Mouse (Mus musculus) embryo, embryonic 9.5 days (tissue): ENCODE results near the gene Fam83b.

ENCODE experiments used
- DNase-seq: peaks from one replicate; pipeline ENCODE4 v3.0.0-alpha.2; 2017; ENCODE audit errors: extremely low spot score

Gene Fam83b

GRCm38 (mm10) chr9:76566515-76567280, at the start of gene Fam83b:
Gene Fam83b (minus strand): TSS chr9:76567116.
- DNase-seq: peak; percentile 48

DNA sequence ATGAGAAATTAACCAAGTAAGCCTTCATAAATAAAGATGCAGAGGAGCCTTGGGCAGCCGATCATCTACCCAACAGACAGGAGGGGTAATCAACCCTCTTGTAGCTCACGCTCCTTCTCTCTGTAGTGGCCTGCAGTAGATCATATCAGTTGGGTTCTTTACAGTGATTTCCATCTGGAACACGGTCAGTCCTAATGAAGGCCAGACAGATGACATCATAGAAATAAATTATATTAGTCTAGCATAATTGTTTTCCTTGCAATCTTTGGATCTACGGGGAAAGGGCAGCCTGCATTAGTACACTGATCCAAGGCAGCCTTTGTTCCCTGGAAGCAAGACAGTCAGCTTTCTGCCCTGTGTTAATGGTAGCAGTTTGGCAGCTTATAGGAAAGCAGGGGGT, 47.2 kb upstream of the Fam83b start:
- no peak for DNase-seq

DNA sequence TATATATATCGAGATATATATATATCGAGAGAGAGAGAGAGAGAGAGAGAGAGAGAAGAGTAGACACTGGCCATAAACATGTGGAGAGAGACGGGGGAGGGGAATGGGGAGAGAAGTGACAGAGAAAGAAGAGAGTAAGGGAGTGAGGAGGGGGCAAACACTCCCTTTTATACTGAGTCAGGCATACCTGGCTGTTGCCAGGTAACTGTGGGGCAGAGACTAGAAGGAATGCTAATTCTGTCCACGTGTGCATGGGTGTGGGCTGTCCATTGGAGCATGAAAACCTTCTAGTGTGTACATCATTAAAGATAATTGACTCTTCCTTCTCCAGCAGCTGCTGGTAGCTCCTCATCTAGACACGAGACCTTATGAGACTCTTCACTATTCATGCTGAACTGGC, 36.8 kb upstream of the Fam83b start:
- no peak for DNase-seq

- no peak for DNase-seq
These were observed 36.0 kb upstream of the Fam83b start for GRCm38 (mm10) chr9:76602874-76603273.

DNA sequence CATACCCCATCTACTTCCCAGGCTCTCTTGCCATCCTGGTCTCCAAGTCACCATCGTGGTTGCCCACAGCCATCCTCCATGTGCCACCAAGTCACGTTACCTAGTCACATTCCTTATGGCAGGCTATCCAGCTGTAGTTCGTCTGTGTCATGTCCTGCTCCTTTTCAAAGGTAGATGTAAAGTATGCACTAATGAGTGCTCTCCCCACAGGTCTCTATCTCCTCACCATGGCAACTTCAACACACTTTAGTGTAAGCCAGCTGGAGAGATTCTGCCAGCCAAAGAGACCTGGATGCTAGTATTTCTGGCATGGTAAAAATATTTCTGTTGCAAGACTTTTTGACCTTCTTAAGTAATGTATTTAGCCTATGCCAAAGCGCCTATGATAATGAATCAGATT, 30.5 kb upstream of the Fam83b start:
- DNase-seq: no peak

GRCm38 (mm10) chr9:76593841-76594240, 26.9 kb upstream of the Fam83b start:
- DNase-seq: no peak

DNA sequence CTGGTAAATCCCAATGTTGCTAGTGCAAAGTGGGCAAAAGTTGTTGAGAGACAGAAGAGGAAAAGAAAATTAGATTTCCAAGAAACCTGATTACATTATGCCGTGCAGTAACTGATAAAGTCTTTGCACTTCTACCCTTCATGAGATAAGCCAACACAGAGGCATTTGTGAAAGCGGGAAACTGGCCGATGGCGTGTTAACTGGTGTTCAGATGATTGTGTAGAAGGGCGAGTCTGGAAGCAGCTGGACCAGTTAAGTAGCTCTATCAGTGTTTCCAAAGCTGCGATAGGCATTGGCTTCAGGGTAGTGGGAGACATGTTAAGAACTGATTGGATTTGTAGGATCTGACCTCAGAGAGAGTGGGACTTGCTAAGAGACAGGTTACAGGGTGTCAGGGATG, 17.0 kb upstream of the Fam83b start:
- DNase-seq: no peak

DNA sequence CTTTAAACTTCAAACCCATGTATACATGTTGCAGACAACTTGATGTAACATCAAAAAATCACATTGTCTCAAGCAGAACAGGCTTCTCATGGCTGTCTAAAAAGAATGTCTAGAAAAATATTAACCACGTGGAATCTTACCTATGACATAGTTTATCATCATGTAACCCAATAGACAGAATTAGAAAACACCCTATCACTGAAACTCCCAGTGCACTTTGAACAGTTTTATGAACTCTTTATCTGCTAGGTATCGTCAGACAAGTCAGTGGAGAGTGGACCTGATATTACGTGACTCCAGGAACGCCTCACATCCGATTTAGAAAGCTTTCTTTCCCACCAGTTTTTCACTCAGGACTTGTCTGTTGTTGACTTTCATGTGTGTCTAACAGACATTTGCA, 15.1 kb upstream of the Fam83b start:
- no peak for DNase-seq

GRCm38 (mm10) chr9:76567281-76567655, 352 bp upstream of the Fam83b start:
- no peak for DNase-seq

GRCm38 (mm10) chr9:76565656-76566055, 1.3 kb downstream of the Fam83b start:
- no peak for DNase-seq

DNA sequence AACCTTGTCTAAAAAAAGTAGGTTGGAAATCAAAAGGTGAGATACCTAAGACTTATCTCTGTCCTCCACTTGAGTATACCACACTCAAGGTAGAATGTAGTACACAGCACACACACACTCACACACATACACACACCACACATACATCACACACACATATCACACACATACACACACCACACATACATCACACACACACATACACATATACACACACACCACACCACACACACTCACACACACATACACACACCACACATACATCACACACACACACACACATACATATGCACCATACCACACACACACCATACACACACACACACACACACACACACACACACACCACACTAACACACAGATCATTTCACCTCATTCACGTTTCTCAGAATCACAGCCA, 2.8 kb downstream of the Fam83b start:
- DNase-seq: no peak

GRCm38 (mm10) chr9:76562794-76563193, 4.1 kb downstream of the Fam83b start:
- DNase-seq: no peak

DNA sequence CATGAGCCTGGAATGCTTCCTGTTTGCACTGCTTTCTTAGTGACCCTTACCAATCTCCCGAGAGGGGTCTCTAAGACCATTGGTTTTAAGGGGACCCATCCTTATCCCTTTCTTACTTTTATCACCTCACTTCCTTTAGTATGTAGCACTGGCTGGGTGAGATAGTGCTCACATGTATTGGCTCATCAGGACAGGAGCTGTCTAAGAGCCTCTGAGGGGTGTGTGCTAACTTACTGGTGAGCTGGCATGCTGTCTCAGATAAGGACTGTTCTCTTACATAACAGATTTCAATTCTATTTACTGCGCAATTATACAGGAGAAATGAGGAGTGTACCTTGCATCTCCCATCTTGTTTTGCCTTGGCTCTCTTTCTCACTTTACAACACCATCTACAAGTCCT, 7.7 kb downstream of the Fam83b start:
- DNase-seq: no peak

- no peak for DNase-seq
These were observed 13.2 kb downstream of the Fam83b start for GRCm38 (mm10) chr9:76553758-76554157.

- no peak for DNase-seq
These were observed 13.8 kb downstream of the Fam83b start for GRCm38 (mm10) chr9:76553115-76553514.

- DNase-seq: no peak
These were observed 20.2 kb downstream of the Fam83b start for GRCm38 (mm10) chr9:76546714-76547113.

DNA sequence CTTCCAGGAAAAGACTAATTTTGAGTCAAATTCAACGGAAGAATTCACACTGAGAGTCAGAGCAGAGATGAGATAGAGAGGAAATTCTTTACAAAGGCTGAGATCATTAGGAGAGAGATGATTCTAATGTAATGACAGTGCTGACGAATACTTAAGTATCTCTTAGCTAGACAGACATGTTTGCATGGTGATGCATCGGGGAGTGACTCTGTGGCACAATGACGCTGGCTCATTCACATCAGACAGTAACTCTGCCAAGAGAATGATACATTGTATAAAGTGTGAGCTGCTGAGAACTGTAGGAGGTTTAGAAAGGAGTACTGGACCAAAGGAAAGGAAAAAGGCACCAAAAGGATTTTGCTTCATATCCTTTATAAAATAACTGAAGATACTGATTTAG, 26.2 kb downstream of the Fam83b start:
- DNase-seq: no peak

DNA sequence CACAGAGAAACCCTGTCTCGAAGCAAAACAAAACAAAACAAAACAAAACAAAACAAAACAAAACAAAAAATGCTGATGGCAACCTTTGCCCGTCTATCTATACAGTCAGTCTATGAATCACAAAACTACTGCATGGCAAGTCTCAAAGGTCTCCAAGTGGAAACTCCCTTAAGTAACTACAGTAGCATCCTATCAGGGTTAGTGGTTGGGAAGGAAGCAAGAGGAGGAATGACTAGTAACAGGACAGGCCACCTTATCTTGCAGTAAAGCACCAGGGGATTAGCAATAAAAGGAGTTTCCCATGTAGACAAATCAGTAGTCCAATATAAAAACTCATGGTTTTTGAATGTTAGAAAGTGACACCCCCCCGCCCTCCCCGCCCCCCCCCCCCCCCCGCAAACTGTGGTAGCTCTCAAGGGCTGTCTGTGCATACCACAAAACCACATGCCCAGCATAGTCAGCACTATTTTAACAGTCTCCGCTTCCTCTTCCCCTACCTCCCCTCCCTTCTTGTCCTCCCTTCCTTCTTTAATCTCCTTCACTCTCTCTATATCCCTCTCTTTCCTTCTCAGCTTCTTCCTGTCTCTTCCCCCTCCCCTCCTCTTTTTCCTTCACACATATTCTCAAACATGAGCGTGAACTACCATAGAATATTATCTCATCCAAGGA, 26.8 kb downstream of the Fam83b start:
- DNase-seq: no peak

DNA sequence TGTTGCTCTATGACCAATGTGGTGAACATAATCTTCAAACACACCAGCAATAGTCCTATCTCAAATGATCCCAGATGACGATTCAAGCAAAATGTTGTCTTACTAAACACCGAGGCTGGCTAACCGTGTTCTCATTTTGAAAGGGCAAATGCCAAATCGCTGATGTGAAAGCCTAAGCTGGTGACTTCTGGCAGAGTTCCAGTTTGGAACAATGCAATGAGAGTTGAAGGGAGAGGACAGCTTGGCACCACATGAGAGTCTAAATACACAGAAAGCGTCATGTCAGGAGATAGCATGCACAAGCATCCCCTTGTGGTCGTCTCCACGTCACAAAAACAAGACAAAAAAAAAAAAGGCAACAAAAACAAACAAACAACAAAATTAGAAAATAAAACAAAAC, 27.6 kb downstream of the Fam83b start:
- DNase-seq: no peak

DNA sequence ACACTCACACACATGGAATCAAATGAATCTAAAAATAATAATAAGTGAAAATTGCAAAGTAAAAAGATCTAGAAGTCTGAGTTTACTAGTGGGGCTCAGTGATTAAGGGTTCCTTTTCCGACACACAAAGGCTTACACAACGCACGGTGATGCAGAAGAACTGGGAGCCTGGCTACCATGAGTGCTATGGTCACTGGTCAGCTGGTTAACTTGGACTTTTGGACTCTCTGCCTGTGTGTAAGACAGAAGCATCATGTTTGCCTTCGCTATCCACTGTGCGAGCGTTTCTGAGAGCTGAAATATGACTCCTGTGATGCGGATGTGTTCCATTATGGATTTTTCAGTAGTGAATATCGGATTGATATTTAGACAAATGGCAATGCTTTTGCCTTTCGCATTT, 30.9 kb downstream of the Fam83b start:
- DNase-seq: no peak

DNA sequence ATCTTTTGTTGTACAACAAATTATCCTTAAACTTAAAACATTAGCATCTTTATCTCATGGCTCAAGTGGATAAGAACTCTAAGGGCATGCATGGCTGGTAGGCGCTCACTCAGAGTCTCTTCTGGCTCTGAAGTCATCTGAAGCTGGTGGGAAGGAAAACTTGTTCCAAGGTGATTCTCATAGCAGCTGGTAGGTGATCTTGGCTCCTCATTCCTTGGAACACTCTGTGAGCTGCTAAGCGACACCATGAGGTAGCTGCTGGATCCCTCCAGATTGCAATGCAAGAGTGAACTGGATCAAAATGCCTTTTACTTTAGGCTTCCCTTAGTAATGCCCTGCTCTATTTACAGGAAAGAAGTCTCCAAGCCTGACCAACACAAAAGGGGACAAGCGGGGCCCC, 34.5 kb downstream of the Fam83b start:
- DNase-seq: no peak

- no peak for DNase-seq
These were observed 35.5 kb downstream of the Fam83b start for GRCm38 (mm10) chr9:76531368-76531767.

DNA sequence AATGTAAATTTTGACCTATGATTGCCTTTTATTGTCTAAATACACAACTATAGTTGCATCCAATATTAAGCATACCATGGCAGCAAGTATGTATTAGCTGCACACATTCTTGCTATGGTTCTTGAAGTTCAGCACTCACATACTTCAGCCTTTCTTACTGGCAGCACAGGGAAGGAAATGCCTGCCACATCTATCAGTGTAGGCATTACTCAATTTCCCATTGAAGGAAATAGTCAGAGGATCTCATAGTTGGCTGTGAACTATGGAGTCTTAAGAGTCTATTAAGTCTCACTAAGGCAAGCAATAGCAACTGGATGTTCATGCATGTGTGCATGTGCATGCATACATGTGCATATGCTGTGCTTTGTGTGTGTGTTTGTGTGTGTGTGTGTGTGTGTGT, 41.3 kb downstream of the Fam83b start:
- no peak for DNase-seq

DNA sequence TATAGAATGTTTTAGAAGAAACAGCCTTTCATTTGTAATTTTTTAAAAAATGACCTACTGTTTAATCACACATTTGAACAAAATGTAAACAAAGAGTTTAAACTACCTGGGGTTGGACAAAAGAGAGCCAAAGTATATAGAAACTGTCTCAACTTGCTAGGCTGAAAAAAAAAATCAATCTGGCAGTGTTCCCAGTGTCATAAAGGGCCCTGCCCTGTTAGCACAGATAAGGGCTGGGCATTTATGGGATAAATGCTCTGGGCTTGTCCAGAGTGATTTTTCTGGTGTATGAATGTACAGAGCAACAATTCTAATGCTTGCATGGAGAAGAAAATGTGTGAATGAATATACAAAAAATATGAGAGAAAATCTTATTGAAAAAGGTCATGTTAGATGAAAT, 43.8 kb downstream of the Fam83b start:
- DNase-seq: no peak
